Mouse (Mus musculus): ENCODE data around the gene Sod3. TPM values are rescaled to one million over a fixed set of nuclear protein-coding genes. Genes with fewer than 3 reads are reported as not detected.

Gene Sod3
- polyA plus RNA-seq, 1 experiment from 2014 or later, result 0.44 TPM

DNA sequence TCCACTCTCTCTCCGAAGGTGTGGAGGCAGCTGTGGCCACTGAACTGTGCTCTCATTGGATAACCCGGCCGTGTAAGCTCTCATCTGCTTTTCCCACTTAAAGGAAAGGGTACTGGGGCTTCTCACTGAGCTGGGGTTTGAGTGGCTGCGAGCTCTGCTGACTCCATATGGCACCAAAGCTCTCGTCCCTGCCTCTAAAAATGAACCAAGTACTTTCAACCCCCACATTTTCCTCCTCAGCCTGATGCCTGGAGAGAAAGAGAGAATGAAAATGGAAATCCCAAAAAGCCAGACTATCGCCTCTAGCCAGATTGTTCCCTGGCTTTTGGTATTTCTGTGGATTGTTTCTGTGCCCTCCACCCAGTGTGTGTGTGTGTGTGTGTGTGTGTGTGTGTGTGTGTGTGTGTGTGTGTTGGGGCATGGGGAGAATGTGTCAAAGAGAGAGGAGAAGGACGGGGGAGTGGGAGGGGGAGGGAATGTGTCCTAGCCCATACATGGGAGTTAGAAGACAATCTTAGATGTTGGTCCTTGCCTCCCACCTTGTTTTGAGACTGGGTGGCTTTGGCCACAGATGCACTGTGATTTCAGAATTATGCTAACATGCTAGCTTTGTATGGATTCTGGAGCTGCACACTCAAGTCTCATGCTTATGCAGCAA lies 24.6 kb downstream of the Sod3 start:
- Histone ChIP-seq H3K36me3 (peaks cover 9% of the 10 kb centered on the region; the same call in 1 of the 2 replicates), H3K4me1 (no peaks in the 10 kb centered on the region), H3K9me3 (0 out of 2 replicates have a peak, but pooled peaks cover 8% of the 10 kb centered on the region), H3K27me3 (ENCODE audit: insufficient read depth, poor library complexity, severe bottlenecking) (no peaks in the 10 kb centered on the region), H3K4me3 (no peak overlapping the region), H3K27ac (no peak overlapping the region)
- no peak for DNase-seq (ENCODE audit: low spot score)
- WGBS, result 67% methylated on average over 6 of the region's 7 CpGs

- DNase-seq (ENCODE audit: low spot score), result no peak
- WGBS, result 87% methylated on average over 6 of the region's 6 CpGs
- 0 out of 2 replicates have a peak, but pooled peaks cover 8% of the 10 kb centered on the region for H3K9me3 ChIP-seq
- H3K4me1 ChIP-seq, result no peaks in the 10 kb centered on the region
- no peak overlapping the region for H3K27ac ChIP-seq
- no peaks in the 10 kb centered on the region for H3K27me3 ChIP-seq (ENCODE audit: insufficient read depth, poor library complexity, severe bottlenecking)
- H3K4me3 ChIP-seq, result no peak overlapping the region
- H3K36me3 ChIP-seq, result peaks cover 9% of the 10 kb centered on the region; the same call in 1 of the 2 replicates
Observed at GRCm38 (mm10) chr5:52390381-52390780, 26.8 kb downstream of the Sod3 start.

DNA sequence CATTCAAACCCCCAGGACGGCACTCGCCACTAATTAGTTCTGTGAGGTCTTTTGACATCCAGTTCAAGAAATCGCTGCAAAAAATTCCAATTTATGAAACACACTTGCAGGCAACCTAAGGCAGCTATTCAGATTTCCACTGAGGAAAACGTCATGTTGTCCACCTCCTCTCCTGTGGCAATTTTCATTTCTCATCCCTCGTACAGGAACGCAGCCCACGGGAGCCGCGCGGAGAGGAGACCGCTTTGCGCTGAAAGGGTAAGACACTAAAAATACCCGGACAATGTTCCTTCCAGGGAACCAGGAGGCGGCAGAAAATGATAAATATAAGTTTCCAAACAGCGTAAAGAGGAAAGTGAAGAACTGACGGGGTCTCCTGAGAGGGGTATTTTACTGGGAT lies 27.9 kb downstream of the Sod3 start:
- 80% methylated on average over 16 of the region's 16 CpGs for WGBS
- H3K27ac ChIP-seq, result no peak overlapping the region

GRCm38 (mm10) chr5:52393756-52394155 lies 30.2 kb downstream of the Sod3 start:
- Histone ChIP-seq H3K4me3 (no peak overlapping the region), H3K36me3 (peaks cover 9% of the 10 kb centered on the region; the same call in 1 of the 2 replicates), H3K9me3 (0 out of 2 replicates have a peak, but pooled peaks cover 7% of the 10 kb centered on the region), H3K27ac (no peak overlapping the region), H3K4me1 (no peaks in the 10 kb centered on the region), H3K27me3 (ENCODE audit: insufficient read depth, poor library complexity, severe bottlenecking) (no peaks in the 10 kb centered on the region)
- no peak for DNase-seq (ENCODE audit: low spot score)
- WGBS, result 73% methylated on average over 4 of the region's 4 CpGs

More for the DNA sequence above, 27.9 kb downstream of the Sod3 start:
- H3K36me3 ChIP-seq, result peaks cover 9% of the 10 kb centered on the region; the same call in 1 of the 2 replicates
- H3K4me1 ChIP-seq, result no peaks in the 10 kb centered on the region
- H3K27me3 ChIP-seq (ENCODE audit: insufficient read depth, poor library complexity, severe bottlenecking), result no peaks in the 10 kb centered on the region
- 0 out of 2 replicates have a peak, but pooled peaks cover 8% of the 10 kb centered on the region for H3K9me3 ChIP-seq
- DNase-seq (ENCODE audit: low spot score), result no peak
- no peak overlapping the region for H3K4me3 ChIP-seq

DNA sequence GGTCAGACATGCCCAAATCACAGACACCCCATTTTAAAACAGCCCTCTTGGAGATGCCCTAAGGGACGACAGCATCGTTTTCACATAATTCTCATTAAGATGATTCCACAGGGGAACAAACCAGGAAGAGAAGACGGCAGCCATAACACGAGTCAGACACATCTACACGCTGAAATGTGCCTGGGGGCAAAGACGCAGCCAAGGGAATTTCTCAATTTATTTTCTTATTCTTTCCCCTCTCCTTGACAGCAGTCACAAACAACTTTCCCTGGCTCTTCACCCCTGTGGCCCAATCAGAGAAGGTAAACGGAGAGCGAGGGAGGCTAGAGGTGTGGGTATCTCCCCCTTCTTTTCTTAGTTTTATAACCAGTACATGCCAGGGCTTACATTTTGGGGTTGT lies 40.8 kb downstream of the Sod3 start:
- no peaks in the 10 kb centered on the region for H3K4me1 ChIP-seq
- 76% methylated on average over 8 of the region's 8 CpGs for WGBS
- no peak for DNase-seq (ENCODE audit: low spot score)
- no peaks in the 10 kb centered on the region for H3K9me3 ChIP-seq
- H3K4me3 ChIP-seq, result no peak overlapping the region
- no peaks in the 10 kb centered on the region for H3K36me3 ChIP-seq
- H3K27me3 ChIP-seq (ENCODE audit: insufficient read depth, poor library complexity, severe bottlenecking), result no peaks in the 10 kb centered on the region
- H3K27ac ChIP-seq, result no peak overlapping the region

- no peaks in the 10 kb centered on the region for H3K27me3 ChIP-seq (ENCODE audit: insufficient read depth, poor library complexity, severe bottlenecking)
- no peak overlapping the region for H3K27ac ChIP-seq
- H3K36me3 ChIP-seq, result no peaks in the 10 kb centered on the region
- 80% methylated on average over 7 of the region's 7 CpGs for WGBS
- DNase-seq (ENCODE audit: low spot score), result no peak
- H3K4me1 ChIP-seq, result no peaks in the 10 kb centered on the region
- no peak overlapping the region for H3K4me3 ChIP-seq
- H3K9me3 ChIP-seq, result no peaks in the 10 kb centered on the region
Observed at GRCm38 (mm10) chr5:52408668-52409315, 45.2 kb downstream of the Sod3 start.

DNA sequence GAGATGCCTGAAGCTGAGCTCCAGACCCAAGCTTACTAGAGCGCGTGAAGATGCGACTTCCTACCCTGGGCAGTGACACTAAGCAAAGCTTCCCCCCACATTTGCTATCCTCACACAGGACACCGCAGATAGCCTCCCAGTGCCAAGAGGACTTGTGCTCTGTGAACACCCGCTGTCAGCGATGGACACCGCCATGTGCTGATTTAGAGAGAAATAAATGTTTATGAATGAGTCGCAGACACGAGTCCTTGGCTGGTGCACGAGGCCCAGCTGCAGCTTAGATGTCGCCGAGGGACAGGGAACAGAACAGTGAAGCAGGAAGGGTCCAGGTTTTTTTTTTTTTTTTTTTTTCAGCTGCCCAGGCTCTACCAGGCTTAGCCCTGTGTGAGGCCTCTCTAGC lies 46.6 kb downstream of the Sod3 start:
- Histone ChIP-seq H3K4me3 (no peak overlapping the region), H3K27me3 (ENCODE audit: insufficient read depth, poor library complexity, severe bottlenecking) (no peaks in the 10 kb centered on the region), H3K36me3 (no peaks in the 10 kb centered on the region), H3K4me1 (no peaks in the 10 kb centered on the region), H3K9me3 (no peaks in the 10 kb centered on the region), H3K27ac (no peak overlapping the region)
- WGBS, result 83% methylated on average over 12 of the region's 12 CpGs
- no peak for DNase-seq (ENCODE audit: low spot score)

- no peak overlapping the region for H3K27ac ChIP-seq
- 57% methylated on average over 3 of the region's 3 CpGs for WGBS
- DNase-seq (ENCODE audit: low spot score), result no peak
- no peaks in the 10 kb centered on the region for H3K27me3 ChIP-seq (ENCODE audit: insufficient read depth, poor library complexity, severe bottlenecking)
- no peak overlapping the region for H3K4me3 ChIP-seq
- no peaks in the 10 kb centered on the region for H3K36me3 ChIP-seq
- H3K9me3 ChIP-seq, result no peaks in the 10 kb centered on the region
- H3K4me1 ChIP-seq, result no peaks in the 10 kb centered on the region
Observed at GRCm38 (mm10) chr5:52411567-52411966, 48.0 kb downstream of the Sod3 start.

DNA sequence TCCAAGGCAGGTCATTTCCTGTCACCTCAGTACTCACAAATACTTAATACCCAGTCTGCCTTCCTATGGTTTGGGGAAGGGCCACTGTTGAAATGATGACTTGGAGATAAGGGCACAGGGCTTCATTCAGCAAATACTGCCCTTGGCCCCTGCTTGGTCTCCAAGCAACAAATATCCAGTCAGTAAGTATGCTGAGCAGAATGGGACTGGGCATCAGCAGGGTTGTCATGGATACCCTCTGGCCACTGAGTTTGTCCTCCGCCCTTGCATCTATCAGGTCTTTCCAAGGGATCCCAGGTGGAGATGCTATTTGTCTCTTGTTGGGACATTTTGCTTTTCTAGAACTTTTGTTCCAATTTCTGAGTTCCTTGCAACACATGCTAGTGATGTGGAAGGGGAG lies 51.6 kb downstream of the Sod3 start:
- no peaks in the 10 kb centered on the region for H3K9me3 ChIP-seq
- H3K27ac ChIP-seq, result no peak overlapping the region
- no peak for DNase-seq (ENCODE audit: low spot score)
- no peaks in the 10 kb centered on the region for H3K36me3 ChIP-seq
- WGBS, result 81% methylated on average over 1 of the region's 1 CpGs
- no peaks in the 10 kb centered on the region for H3K4me1 ChIP-seq
- H3K27me3 ChIP-seq (ENCODE audit: insufficient read depth, poor library complexity, severe bottlenecking), result no peaks in the 10 kb centered on the region
- H3K4me3 ChIP-seq, result no peak overlapping the region

DNA sequence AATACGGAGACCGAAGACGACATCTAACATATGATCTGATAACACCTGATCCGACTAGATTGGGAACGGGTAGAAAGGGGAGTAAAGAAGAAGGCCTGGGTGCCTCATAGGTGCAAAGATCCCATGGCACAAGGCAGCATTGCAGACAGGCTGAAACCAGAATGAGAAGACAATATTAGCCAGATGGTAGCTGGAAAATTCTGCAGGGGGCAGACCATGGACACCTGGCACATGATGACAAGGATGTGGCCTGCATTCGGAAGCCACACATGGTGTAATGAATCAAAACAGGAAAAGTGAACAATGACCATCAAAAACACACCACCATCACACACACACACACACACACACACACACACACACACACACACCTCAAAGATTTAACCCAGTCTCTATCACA lies 52.3 kb downstream of the Sod3 start:
- no peaks in the 10 kb centered on the region for H3K9me3 ChIP-seq
- H3K36me3 ChIP-seq, result no peaks in the 10 kb centered on the region
- no peak overlapping the region for H3K27ac ChIP-seq
- 69% methylated on average over 6 of the region's 6 CpGs for WGBS
- H3K27me3 ChIP-seq (ENCODE audit: insufficient read depth, poor library complexity, severe bottlenecking), result no peaks in the 10 kb centered on the region
- DNase-seq (ENCODE audit: low spot score), result no peak
- H3K4me3 ChIP-seq, result no peak overlapping the region
- H3K4me1 ChIP-seq, result no peaks in the 10 kb centered on the region

DNA sequence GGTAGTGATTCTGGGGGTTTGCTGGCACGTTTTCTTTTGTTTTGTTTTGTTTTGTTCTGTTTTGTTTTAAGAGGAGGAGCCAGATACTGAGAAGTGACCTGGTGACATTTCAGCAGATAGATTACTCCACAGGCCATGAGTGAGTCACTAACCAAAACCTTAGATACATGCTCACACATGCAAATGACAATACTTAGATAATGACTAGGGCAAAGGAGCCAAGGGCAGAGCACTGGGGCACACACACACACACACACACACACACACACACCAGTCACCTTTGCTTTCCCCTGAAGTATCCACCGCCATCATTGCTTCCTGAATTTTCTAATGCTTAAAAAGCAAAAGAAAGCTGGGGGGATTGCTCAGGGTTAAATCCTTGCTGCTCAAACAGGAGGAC lies 52.9 kb downstream of the Sod3 start:
- no peak for DNase-seq (ENCODE audit: low spot score)
- Histone ChIP-seq H3K27me3 (ENCODE audit: insufficient read depth, poor library complexity, severe bottlenecking) (no peaks in the 10 kb centered on the region), H3K4me3 (no peak overlapping the region), H3K9me3 (no peaks in the 10 kb centered on the region), H3K4me1 (no peaks in the 10 kb centered on the region), H3K36me3 (no peaks in the 10 kb centered on the region), H3K27ac (no peak overlapping the region)
- 57% methylated on average over 2 of the region's 2 CpGs for WGBS

All from heart, embryonic 10.5 days (tissue).